Mouse (Mus musculus) thymus, adult 2 months (tissue): ENCODE measurements at regions not wholly inside any gene's neighbourhood (a gene's known extent, or its start where the extent isn't known, plus 50 kb on each side); places are given as distances from the start of the nearest gene placed in this dataset.

Experiments
- CTCF ChIP-seq: fragments of 200-500 bp; IDR thresholded peaks from 2 replicates; pipeline ENCODE4 v1.5.1; 2012; ENCODE audit warnings: mild to moderate bottlenecking, control low read depth, low read length, moderate library complexity, borderline replicate concordance; ENCODE audit not compliant: control insufficient read depth, poor library complexity, insufficient read depth; ENCODE audit errors: extremely low read depth
- POLR2A ChIP-seq: fragments of 200-500 bp; IDR thresholded peaks from 2 replicates; pipeline ENCODE4 v1.6.1; 2012; ENCODE audit warnings: mild to moderate bottlenecking, low read length, control low read depth, moderate library complexity; ENCODE audit not compliant: control insufficient read depth, poor library complexity, insufficient read depth; ENCODE audit errors: extremely low read depth

DNA sequence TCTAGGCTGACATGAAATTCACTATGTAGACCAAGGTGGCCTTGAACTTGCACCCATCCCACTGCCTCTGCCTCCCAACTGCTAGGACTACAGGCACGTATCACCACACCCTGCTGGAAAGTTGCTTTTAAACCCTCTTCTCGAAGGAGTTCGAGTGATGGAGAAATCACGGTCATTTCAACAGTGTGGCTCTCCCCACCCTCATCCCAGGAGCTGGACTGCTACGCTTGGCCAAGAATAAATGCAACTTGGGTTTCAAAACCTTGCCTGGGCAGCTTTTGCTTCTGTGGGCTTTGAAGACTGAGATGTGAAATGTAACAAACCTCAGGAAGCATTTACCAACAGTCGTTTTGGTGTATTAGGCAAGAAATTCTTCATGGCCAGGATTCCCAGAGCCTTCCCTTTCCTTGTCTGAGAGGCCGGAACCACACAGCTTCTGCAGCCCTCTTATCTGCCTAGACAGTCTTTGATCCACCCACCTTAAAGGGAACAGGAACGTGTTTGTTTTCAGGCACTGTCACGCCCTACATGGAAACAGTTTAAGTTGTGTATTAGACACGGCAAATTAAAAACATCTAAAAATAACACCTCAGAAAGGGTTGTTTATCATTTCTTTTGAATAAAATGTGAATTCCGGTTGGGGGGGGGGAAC, 103.0 kb upstream of the Map3k1 start:
- TF ChIP-seq POLR2A, result no peak
- no peak for TF ChIP-seq CTCF
